Mouse (Mus musculus) embryonic facial prominence, embryonic 12.5 days (tissue): ENCODE data around the gene Kbtbd6. TPM values are rescaled to one million over a fixed set of nuclear protein-coding genes. Genes with fewer than 3 reads are reported as not detected.

Experiments used
- polyA plus RNA-seq: library from polyadenylated mRNA; unstranded; fragments of >200 nt; fragmentation: Nextera tagmentation; extraction: Ambion mirVana; gene quantifications from 2 replicates; pipeline ENCODE4 v1.2.1, GENCODE M21; 2016

The Kbtbd6 gene
- polyA plus RNA-seq, 1 experiment from 2014 or later = 4.0 TPM

Other genes starting within 250 kb of the Kbtbd6 start
- gene Zfp957, start 204.5 kb upstream of the Kbtbd6 start, polyA plus RNA-seq = not detected in 2 replicates
- 62.2 and 62.5 TPM in 2 replicates for gene Rgcc, start 150.2 kb upstream of the Kbtbd6 start, polyA plus RNA-seq
- gene Naa16, start 61.1 kb upstream of the Kbtbd6 start, polyA plus RNA-seq = 48.5 and 50.1 TPM in 2 replicates
- gene Mtrf1, start 54.1 kb upstream of the Kbtbd6 start, polyA plus RNA-seq = 9.7 and 10.3 TPM in 2 replicates
- 21.0 and 21.2 TPM in 2 replicates for gene Kbtbd7, start 25.3 kb upstream of the Kbtbd6 start, polyA plus RNA-seq
- 12.4 and 12.7 TPM in 2 replicates for gene Elf1, start 29.4 kb downstream of the Kbtbd6 start, polyA plus RNA-seq
- 51.1 and 54.1 TPM in 2 replicates for gene Wbp4, start 29.7 kb downstream of the Kbtbd6 start, polyA plus RNA-seq
- gene Sugt1, start 135.9 kb downstream of the Kbtbd6 start, polyA plus RNA-seq = 134 and 140 TPM in 2 replicates
- 39.4 and 51.2 TPM in 2 replicates for gene Cnmd, start 210.3 kb downstream of the Kbtbd6 start, polyA plus RNA-seq